Mouse (Mus musculus): Measurements from ENCODE around the gene Psmd9.

Gene Psmd9

DNA sequence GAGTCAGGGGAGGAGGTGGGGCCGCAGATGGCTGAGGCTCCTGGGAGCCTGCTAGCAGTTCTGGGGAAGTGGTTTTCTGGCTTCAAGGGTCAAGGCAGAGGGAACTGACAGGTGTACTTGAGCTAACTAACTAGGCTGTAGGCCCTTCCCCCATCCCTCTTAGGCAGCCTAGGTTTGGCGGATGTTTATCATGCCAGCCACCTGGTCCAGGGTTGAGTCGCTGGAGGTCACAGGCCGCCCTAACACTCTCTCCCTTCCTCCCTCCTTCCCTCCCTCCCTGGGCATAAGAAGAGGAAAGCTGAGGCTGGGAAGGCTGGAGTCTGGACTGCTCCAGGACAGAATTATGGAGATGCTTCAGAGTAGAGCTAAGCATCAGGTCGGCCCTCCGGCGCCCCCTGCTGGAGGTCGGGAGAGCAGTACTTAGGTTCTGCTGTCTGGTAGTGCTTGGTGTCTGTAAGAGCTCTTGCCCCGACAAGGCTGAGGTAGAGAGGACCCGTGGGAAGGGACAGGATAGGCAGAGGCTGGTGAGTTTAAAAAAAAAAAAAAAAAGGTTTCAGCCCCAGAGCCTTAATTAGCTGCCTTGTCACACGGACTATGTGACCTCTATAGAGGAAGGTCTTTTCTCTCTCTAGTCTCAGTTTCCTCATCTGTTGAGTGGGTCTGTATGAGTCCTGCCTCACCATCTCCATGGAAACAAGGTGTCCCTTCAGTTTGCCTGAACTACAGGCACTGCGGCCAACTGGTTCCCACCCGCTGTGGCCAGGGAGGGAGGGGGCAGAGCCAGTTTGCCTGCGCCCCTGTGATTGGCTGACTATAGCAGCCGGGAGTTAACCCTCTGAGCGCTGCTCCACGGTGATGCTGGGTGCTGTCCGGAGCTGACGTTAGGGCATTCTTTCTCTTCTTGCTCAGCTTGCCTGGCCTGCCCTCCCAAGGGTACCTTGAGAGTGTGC lies 19.5 kb upstream of the Psmd9 start:
- in situ Hi-C loops (cut with MboI; ENCODE audit: low sequenced_read_pairs), result no loop called here

DNA sequence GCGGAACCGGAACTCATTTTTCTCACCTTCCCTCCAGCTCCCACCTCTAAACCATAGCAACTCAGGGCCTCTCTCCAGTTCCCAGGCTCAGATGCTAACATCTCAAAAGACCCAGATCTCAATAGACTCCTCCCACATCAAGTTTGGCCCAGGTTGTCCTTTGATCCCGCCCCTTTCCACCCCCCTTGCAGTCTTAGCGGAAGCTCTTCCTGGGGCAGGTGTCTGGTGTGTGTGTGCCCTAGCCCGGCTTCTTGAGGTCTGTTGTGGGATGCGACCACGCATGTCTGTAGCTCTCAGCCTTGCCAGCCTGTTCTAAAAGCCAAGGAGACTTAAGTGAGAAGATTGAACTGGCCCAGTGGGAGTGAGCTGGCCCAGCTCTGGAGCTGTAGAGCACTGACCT lies 18.6 kb upstream of the Psmd9 start:
- in situ Hi-C loops (cut with MboI; ENCODE audit: low sequenced_read_pairs), result no loop called here

DNA sequence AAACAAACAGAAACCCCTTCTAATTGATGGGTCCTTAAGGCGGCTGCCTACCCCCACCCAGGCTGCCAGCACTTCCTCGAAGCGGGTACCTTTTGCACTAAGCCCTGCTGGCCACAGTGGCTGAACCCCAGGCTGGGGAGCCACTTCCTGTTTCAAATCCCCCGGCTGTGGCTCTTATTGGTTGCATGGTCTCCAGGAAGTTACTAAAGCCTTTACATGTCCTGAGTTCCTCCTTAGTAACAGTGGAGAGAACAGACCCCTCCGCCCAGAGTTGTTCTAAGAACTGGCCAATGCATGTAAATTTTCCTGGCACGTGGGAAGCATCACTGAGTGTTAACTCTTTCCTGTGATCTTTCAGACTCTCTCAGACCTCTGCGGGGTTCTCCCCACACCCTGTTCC lies 18.1 kb upstream of the Psmd9 start:
- in situ Hi-C loops (cut with MboI; ENCODE audit: low sequenced_read_pairs), result no loop called here

DNA sequence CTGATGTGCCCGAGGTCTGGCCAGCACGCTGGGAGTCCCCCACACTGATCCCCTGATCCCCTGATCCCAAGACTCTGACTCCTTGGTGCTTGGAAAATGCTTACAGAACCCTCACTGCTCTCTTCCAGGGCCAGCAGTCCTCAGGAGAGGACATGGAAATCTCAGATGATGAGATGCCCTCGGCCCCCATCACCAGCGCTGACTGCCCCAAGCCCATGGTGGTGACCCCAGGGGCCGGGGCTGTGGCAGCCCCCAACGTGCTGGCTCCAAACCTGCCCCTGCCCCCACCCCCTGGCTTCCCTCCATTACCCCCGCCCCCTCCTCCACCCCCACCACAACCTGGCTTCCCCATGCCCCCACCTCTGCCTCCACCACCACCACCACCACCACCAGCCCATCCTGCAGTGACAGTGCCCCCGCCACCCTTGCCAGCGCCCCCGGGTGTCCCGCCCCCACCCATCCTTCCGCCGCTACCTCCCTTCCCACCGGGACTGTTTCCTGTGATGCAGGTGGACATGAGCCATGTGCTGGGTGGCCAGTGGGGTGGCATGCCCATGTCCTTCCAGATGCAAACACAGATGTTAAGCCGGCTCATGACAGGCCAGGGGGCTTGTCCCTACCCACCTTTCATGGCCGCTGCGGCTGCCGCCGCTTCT lies 17.4 kb upstream of the Psmd9 start:
- in situ Hi-C loops (cut with MboI; ENCODE audit: low sequenced_read_pairs), result no loop called here

DNA sequence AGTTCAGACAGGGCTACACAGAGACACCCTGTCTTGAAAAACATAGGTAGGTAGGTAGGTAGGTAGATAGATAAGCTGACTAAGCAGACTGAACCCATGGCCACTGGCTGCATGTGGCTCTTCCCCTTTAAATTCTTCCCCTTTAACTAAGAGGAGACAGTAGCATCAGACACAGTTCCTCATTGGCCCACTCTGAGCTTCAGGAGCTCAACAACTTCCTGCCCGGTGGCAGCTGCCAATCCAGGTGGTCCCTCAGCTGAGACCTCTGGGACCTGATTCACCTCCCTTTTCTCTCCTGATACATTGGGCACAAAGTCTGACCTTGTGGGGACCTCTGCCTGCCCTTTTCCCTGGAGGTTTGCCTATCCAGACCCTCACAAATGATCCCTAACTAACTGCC lies 16.3 kb upstream of the Psmd9 start:
- in situ Hi-C loops (cut with MboI; ENCODE audit: low sequenced_read_pairs), result no loop called here

DNA sequence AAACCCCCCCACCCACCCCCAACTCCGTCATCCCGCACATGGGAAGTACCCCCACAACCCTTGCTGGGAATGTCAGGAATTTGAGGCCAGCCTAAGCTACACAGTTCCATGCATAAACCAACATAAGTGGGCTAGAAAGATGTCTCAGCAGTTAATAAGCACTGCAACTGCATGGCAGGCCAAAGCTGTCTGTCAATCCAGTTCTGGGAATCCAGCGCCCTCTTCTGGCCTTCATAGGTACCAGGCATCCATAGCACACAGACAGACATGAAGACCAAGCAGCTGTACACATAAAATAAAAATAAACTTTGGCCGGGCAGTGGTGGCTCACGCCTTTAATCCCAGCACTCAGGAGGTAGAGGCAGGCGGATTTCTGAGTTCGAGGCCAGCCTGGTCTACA lies 13.8 kb upstream of the Psmd9 start:
- in situ Hi-C loops (cut with MboI; ENCODE audit: low sequenced_read_pairs), result no loop called here

DNA sequence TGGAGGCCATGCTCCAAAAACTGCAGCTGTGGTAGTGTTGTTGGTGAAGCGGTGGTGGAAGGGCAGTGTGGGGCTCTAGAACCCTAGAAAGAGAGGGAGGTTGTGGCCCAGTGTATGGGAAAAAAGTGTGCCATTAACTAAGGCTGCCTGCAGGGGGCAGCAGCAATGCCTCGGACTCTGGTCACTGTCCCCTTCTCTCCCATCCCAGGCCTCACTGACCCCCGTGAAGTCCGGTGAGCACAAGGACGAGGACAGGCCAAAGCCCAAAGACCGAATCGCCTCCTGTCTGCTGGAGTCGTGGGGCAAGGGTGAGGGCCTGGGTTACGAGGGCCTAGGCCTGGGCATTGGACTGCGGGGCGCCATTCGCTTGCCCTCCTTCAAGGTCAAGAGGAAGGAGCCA lies 12.4 kb upstream of the Psmd9 start:
- in situ Hi-C loops (cut with MboI; ENCODE audit: low sequenced_read_pairs), result no loop called here

DNA sequence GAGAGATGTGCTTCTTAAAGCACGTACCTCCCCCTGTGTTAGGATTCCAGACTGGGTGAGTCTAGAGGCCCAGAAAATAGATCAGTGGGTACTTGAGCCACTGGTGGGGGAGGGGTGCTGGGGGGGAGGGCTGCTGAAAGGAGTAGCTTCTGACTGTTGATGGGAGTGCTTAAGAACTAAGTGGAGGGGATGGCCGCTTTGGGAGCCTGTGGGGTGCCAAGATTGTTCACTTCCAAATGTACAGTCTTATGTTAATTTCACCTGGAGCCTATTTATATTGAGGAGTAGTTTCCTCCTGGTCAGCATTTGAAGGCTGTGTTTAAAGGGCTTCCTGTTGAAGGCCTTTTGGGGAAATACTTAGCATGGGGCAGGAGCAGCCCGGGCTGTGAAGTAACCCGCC lies 11.2 kb upstream of the Psmd9 start:
- in situ Hi-C loops (cut with MboI; ENCODE audit: low sequenced_read_pairs), result no loop called here

DNA sequence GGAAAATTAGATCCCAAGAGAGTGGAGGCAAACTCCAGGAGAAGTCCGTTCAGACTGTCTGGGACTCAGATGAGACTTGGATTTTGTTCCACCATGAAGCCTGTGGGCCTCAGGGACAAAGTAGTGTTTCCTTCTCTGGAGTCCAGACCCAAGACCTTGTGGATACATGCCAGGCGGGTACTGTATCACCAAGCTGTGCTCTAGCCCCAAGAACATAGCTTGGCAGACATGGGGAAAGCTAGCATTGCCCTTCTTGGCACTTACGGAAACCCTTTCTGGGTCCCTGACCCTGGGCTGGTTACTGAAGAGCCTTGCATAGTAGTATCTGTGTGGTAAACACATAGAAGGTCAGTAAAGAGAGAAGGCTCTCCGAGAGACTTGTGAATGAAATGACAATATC lies 9.8 kb upstream of the Psmd9 start:
- in situ Hi-C loops (cut with MboI; ENCODE audit: low sequenced_read_pairs), result no loop called here

DNA sequence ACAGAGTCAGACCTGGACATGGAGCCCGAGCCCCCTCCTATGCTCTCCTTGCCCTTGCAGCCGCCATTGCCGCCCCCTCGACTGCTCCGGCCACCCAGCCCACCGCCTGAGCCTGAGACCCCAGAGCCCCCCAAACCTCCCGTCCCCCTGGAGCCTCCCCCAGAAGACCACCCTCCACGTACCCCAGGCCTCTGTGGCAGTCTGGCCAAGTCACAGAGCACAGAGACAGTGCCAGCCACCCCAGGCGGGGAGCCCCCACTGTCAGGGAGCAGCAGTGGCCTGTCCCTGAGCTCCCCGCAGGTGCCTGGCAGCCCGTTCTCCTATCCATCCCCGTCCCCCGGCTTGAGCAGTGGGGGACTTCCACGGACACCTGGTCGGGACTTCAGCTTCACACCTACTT lies 9.3 kb upstream of the Psmd9 start:
- in situ Hi-C loops (cut with MboI; ENCODE audit: low sequenced_read_pairs), result no loop called here

DNA sequence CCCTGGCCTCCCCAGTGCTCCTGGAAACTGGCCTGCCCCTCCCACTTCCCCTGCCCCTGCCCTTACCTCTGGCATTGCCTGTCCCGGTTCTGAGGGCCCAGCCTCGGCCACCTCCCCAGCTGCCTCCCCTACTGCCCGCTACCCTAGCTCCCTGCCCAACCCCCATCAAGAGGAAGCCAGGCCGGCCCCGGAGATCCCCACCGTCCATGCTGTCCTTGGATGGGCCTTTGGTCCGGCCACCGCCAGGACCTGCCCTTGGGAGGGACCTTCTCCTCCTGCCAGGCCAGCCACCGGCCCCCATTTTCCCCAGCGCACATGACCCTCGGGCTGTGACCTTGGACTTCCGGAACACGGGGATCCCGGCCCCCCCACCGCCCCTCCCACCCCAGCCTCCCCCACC lies 8.9 kb upstream of the Psmd9 start:
- in situ Hi-C loops (cut with MboI; ENCODE audit: low sequenced_read_pairs), result no loop called here

DNA sequence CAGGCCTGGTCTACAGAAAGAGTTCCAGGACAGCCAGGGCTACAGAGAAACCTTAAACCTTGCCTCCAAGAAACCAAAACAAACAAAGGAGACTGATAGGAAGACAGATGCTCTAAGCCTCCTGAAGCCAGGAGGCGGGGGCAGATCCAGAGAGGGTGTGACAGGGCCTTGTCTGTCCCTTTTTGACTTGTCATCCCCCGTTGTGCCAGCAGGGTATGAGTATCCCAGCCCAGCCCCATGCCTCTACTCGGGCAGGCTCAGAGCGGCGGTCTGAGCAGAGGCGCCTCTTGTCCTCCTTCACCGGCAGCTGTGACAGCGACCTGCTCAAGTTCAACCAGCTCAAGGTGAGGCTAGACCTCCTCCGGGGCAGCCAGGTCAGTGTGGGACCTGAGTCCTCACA lies 6.3 kb upstream of the Psmd9 start:
- in situ Hi-C loops (cut with MboI; ENCODE audit: low sequenced_read_pairs), result no loop called here

DNA sequence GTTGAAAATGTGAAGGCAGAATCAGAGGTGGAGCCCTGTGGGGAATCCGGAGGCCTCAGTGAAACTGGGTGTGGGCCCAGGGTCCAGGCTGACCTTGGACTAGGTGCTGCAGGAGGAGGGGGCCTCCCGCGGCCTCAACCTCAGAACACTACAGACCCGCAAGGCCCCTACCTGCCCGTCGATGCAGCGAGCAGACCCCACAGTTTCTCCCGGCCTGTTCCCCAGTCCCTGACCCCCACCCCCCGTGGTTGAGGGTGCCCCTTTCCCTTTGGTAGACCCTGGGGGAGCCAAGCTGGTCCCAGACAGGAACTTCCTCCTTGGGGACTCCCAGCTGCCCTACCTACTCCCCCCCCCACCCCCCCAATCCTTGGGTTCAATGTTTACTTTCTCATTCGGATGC lies 2.8 kb upstream of the Psmd9 start:
- in situ Hi-C loops (cut with MboI; ENCODE audit: low sequenced_read_pairs), result no loop called here

DNA sequence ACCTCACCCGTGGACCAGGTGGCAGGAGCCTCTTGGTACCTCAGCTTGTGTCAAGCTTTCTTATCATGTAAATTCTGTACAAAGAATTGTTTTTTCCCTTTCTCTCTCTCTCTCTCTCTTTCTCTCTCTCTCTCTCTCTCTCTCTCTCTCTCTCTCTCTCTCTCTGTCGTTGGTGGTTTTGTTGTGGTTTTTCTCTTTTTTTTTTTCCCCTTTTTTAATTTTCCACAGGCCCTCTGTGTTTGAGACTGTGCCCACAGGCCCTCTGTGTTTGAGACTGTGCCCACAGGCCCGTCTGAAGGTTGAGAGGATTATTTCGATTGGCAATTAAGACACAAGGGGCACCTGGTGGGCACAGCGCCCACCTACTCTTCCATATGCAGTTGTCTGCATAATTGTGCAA lies 1.6 kb upstream of the Psmd9 start:
- in situ Hi-C loops (cut with MboI; ENCODE audit: low sequenced_read_pairs), result no loop called here

DNA sequence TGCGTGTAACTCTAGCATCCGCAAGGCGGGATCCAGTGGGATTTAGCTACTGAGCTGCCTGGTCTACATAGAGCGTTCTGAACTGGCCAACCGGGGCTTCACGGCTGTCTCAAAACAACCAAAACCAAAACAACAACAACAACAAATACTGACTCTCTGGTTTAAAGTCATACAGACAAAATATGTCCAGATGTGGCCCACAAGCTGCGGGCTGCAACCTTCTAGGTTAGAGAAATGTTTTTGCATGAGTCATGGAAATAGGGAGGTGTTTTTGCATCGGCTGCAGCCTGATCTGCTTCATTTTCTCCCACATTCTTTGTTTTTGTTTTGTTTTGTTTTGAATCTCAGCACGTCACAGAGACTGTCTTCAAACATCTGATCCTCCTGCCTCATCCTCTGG lies 1.2 kb downstream of the Psmd9 start:
- in situ Hi-C loops (cut with MboI; ENCODE audit: low sequenced_read_pairs), result loop anchor here (10.0 kb wide), 1 partner anchor 106 kb away; the partner anchor contains the start of gene Tmem120b

DNA sequence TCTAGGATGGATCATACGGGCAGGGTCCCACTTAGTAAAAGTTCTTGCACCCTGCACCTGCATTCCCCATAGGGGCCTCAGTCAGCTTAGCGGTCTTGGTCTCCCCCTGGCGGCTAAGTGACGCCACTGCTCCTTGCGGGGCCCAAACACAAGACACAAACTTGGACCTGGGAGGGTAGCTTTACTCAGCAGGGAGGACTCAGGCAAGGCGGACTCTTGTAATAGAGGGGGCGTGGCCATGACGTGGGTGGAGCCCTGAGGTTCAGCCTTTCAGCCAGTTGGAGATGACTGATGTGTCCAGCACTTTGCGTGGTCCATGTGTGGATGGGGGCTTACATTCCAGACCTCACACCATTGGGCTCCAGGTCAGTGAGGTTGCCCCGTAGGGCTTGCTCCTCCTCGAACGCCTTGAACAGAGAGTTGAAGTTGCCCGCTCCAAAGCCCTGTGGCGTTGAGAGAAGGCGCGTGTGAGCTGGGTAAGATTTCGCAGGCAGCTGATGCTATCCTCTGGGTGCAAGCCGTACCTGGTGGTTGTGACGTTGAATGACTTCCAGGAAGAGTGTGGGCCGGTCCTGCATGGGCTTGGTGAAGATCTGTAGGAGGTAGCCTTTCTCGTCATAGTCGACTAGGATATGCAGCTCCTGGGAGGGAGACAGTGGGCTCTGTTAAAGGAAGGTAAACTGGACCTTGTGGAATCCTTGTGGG lies 2.6 kb downstream of the Psmd9 start:
- in situ Hi-C loops (cut with MboI; ENCODE audit: low sequenced_read_pairs), result loop anchor here (10.0 kb wide), 1 partner anchor 107 kb away; the partner anchor contains the start of gene Tmem120b

DNA sequence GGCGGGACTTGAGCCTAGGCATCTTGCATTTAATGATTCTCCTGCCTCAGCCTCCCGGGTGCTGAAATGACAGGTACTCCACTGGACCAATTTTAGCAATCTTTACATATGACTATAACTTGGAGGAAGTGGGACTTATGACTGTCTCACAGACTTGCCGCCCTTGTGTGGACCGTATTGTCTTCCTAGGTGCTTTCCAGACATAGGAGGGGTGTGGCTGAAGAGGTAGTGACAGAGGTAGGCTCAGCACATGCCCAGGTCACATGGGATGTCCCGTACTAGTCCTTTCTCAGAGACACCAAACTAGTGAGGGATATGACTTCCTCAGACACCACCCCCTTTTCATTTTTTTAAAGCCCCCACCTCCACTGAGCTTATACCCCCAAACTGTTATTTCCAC lies 9.6 kb downstream of the Psmd9 start:
- in situ Hi-C loops (cut with MboI; ENCODE audit: low sequenced_read_pairs), result loop anchor here (10.0 kb wide), 1 partner anchor 114 kb away; the partner anchor contains the start of gene Tmem120b

DNA sequence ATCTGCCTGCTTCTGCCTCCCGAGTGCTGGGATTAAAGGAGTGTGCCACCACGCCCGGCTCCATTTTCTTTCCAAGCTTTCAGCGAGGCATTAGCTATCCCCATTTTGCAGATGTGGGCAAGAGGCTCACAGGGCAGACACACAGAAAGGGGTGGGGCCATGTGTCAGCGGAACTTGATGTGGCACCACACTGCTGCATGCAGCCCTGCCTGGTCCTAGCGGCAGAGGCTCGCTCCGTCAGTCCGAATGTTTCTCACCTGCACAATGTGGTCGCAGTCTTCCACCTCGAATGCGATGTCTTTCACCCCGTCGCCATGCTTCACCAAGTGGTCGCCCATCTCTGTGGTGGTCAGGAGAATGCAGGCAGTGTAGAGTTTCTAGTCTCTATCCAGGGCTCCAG lies 11.2 kb downstream of the Psmd9 start:
- in situ Hi-C loops (cut with MboI; ENCODE audit: low sequenced_read_pairs), result no loop called here

DNA sequence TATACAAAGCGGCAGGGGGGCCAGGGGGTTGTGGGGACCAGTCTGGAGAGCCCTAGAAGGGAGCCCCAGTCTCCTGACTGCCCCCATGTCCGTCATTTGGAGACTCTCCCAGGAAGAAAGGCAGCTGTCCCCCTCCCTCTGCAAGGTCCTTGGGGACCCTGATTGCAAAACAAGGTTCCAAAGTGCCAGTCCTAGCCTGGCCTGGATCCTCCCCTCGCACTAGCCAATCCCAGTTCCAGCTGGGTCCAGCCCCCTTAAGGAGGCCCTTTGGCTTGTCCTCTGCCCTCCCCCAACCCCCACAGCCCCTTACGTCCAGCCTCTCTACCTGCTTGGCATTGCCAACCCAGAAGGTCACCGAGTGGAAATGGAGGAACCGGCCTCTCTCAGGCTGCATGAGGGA lies 12.3 kb downstream of the Psmd9 start:
- in situ Hi-C loops (cut with MboI; ENCODE audit: low sequenced_read_pairs), result no loop called here

DNA sequence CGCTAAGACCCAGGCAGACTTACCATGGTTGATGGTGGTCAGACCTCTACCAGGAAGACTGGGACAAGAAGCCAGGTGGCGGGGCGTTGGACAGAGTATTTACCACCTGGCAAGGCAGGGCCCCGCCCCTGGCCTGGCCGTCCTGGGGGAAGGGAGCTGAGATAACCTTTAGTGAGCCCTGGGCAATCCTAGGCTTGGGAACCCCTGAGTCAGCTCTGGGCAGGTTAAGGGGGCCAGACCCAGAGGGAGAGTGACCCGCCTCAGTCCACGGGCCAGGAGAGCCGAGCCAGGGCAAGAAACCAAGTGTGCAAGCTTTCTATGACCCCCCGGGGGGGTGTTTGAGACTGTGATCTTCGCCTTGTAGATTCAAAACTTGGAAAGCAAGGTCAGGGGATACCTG lies 13.4 kb downstream of the Psmd9 start, which contains the start of gene Hpd:
Hpd (minus strand) TSS at position 77 of the 400 bp plus-strand sequence.
- in situ Hi-C loops (cut with MboI; ENCODE audit: low sequenced_read_pairs), result no loop called here

DNA sequence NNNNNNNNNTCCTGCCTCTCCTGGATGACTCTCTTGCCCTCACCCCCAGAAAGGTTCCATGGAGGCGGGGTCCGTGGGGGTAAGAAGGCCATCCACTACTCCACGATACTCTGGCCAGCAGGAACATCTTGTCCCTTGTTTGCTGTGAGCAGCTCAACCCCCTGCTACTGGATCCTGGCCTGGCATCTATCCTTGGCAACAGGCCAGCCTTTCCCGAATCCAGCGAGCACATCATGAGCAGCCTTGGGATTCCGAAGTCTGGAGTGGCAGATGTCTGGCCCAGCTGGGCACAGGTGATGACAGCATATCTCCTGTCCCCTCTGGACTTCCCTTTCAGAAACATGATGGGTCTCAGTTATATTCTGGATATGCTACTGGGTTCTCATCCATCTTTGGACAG lies 16.8 kb downstream of the Psmd9 start:
- in situ Hi-C loops (cut with MboI; ENCODE audit: low sequenced_read_pairs), result no loop called here

Measured in CH12F3 (cell line).